16 mouse cellular contexts compared by ENCODE assay signal in the genomic region with DNA sequence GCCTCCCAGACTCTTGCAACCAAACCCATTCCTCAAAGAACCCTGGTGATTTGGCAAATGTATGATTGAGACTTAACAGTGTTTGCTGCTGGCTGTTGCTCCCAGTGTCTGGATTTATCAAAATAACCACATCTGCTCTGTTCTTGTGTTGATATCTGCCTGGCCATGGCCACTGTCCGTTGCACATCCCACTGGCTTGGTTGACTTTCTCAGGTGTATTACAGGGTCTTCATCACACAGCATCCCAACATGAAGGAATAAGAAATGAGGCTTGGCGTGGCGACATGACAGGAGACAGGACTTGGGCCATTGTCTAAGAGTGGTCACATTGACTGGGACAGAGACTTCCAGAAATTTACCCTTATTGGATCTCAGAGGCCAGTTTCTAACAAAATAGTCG.
DNase-seq lines count a peak whose midpoint lies in the region.
"Had no signal": no experiment of that assay in that cellular context is flagged by ENCODE, and none has a peak within 500 bp of the region (broad histone marks: within the 10 kb centered on the region; RNA-seq: fewer than 3 reads in every experiment).

No protein-coding gene starts in this region.

- no peaks in the 10 kb centered on the region for H3K27me3 ChIP-seq in heart, embryonic 10.5 days (ENCODE audit: insufficient read depth, poor library complexity, severe bottlenecking)
- H3K27me3 ChIP-seq: CH12.LX had no signal

- H3K4me3 ChIP-seq in heart, embryonic 10.5 days, result no peak overlapping the region

- H3K36me3 ChIP-seq in heart, embryonic 10.5 days, result no peaks in the 10 kb centered on the region
- H3K36me3 ChIP-seq: G1E had no signal

- H3K9me3 ChIP-seq in heart, embryonic 10.5 days, result no peaks in the 10 kb centered on the region
- H3K9me3 ChIP-seq: G1E had no signal

- H3K27ac ChIP-seq in heart, embryonic 10.5 days, result no peak overlapping the region

- WGBS in heart, embryonic 10.5 days, result 72% methylated on average over 4 of the region's 4 CpGs

- no peaks in the 10 kb centered on the region for H3K4me1 ChIP-seq in heart, embryonic 10.5 days

- peak; percentile 53 for DNase-seq in heart, adult 11 months
- DNase-seq in heart, adult 18-20 months, result no peak
- DNase-seq in heart, embryonic 10.5 days (ENCODE audit: low spot score), result peak; percentile 66
- DNase-seq in heart, adult 9 months (ENCODE audit: low spot score in 2 of 2), result no peak
- DNase-seq: adrenal gland, adult 2 months; adrenal gland, adult 8-10 months; adrenal gland, postnatal 10 days; adrenal gland, postnatal 14 days; adrenal gland, postnatal 25 days; adrenal gland, postnatal 36 days; B cell, adult 2 months; cerebellum, adult 11 months; cerebellum, adult 11-12 months; cerebellum, adult 18-20 months had no signal

Comparison
In these comparisons a context has a peak if more than half of its experiments do, and no peak if none do; other contexts are left out.
1. DNase-seq: peak in heart, adult 11 months (single experiment) and heart, embryonic 10.5 days (single experiment); none in heart, adult 18-20 months (0 of 2) and heart, adult 9 months (0 of 2).